Mouse (Mus musculus) 3134 (cell line): ENCODE data around the gene Slc39a11.

Experiments
- DNase-seq: peaks from one replicate; pipeline ENCODE4 v3.0.0-alpha.2; 2011; ENCODE audit warnings: low spot score; ENCODE audit not compliant: insufficient read length; ENCODE audit errors: extremely low read depth

The Slc39a11 gene

DNA sequence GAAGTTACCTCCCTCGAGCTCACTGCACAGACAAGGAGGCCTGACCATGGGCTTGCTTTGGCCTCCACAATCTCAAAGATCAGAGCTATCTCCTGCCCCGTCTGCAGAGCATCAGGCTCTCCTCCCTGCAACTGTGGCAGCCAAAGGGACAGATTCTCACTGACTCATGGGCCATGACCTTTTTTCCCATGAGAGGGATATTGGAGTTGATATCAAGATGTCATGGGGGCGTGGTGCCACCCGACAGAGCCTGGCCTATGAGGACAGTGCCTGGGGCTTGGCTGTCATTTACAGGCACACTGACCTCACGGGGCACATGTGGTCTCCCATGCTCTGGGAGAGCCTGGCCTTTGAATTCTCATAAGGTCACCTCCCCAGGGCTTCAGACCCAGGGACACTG is 346.7 kb downstream of the Slc39a11 start:
- DNase-seq, result no peak

DNA sequence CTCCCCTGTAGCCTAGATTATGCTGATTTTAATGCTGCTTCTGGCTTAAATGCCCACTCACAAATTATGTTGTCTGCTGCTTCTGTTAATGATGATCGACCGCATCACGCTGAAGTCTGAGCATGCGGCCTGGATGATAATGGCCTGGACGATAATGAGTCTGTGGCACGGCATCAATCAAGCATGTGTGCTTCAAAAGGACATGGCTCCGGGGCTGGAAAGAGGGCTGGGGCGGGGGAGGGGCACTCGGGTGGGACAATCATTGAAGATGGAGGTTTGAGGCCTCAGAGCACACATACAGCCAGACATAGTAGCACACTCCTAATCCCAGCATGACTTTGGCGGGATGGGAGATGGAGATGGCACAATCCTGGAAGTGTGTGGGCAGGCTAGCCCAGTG is 350.4 kb downstream of the Slc39a11 start:
- DNase-seq, result no peak

DNA sequence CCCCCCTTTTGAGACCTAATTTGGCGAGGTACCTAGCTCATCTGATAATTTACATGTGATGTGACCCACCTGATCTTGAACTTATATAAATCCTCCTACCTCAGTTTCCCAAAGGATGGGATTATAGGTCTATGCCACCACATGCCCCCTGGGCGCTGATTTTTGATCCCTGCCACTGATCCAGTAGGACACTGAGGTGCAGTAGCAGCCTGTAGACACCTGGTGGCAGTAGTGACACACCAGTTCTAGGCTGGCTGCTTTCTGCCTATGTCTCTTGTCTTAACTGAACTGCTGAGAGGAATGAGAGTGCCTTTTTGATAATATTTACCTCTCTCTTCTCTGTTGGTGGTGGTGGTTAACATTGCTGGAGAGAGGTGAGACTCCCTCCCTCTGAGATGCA is 352.1 kb downstream of the Slc39a11 start:
- DNase-seq, result peak; percentile 55

DNA sequence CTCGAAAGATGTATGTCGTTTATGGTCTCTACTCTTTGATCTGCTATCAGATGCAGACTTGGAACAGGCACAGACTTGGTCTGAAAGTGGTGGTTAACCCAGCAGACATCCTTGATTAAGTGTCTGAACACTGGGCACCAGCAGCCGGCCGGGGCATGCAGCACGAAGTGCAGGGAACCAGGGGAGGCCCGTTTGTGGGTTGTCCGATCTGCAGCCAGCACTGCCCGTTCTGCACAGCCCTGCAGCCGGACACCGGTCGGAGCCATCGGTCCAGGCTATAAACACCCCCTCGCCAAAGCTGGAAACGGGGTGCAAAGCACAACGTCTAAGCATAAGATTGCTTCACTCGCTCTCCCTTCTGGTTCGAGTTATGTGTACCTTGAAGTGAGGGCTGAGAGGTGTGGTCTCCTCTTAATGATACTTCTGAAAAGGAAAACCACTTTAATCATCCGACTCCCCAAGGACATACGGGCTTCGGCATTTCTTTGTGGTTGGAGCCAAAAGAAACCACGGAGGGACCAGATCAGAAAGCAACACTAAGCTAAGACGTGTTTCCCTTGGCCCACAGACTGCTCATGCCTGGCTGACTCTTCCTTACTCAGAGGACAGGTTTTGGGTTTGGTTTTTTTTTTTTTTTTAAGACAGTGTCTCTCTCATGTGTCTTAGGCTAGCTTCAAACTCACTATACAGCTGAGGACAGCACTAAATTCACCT is 352.8 kb downstream of the Slc39a11 start:
- DNase-seq, result peak; percentile 70

DNA sequence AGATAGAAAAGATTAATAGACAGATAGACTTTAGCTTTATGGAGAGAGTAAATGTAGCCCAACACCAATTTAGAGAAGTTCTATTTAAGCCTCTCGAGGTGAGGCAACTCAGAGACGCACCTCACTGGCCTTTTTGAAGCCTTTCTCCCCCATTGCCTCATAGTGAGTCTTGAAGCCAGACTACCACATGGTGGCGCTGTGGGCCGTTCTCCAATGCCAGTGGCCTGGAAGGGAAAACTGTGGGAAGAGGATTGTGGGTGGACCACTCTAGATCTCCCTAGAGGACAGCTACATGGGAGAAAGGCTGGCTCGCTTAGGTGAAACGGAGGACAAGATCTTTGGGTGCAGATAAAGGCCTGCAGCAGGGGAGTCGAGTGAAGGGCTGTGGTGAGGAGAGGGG is 353.7 kb downstream of the Slc39a11 start:
- peak; percentile 34 for DNase-seq

DNA sequence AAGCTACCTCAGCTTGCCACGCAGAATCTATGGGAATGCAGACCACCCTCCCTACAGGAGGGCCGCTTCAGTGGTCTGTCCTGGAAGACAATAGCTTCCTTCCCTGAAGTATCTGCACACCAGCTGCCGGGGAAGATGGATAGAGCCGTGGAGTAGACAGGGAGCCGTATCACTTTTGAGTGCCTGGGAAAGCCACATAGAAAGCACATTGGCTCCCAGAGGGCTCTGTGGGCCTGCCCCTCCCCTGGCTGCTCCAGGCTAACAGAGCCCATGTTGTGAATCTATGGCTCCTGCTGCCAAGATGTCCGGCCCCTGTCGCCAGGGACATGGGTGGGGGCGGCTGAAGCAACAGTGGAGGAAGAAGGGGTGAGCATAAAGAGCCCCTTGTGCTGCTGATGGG is 355.4 kb downstream of the Slc39a11 start:
- no peak for DNase-seq

DNA sequence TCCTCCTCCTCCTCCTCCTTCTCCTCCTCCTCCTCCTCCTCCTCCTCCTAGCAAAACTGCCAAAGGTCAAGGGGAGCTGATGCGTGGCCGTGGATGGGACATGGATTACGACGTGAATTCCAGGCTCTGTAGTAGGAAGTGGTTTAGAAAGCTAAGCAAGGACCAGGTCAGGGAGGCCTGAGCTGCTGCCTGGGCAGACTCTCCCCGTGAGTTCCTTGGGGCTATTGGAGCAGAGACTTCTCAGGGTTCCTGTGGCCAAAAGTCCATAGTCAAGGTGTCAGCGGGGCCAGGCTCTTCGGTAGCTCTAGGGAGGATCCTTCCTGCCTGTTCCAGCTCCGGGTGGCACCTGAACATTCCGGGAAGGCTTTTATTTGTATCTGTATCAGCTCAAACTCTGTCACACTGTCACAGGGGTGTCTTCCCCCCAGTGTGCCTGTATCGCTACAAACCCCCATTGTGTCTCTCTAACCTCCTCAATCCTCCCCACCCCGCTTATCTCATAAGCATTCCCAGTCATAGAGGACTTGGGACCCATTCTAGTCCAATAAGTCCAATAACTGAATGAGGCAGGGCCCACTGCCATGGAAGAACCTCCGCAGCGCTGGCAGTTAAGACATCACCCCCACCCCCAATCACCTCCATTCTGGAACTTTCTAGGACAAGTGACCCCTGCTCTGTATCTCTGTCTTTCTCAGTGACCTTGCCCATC is 356.8 kb downstream of the Slc39a11 start:
- peak; percentile 38 for DNase-seq

DNA sequence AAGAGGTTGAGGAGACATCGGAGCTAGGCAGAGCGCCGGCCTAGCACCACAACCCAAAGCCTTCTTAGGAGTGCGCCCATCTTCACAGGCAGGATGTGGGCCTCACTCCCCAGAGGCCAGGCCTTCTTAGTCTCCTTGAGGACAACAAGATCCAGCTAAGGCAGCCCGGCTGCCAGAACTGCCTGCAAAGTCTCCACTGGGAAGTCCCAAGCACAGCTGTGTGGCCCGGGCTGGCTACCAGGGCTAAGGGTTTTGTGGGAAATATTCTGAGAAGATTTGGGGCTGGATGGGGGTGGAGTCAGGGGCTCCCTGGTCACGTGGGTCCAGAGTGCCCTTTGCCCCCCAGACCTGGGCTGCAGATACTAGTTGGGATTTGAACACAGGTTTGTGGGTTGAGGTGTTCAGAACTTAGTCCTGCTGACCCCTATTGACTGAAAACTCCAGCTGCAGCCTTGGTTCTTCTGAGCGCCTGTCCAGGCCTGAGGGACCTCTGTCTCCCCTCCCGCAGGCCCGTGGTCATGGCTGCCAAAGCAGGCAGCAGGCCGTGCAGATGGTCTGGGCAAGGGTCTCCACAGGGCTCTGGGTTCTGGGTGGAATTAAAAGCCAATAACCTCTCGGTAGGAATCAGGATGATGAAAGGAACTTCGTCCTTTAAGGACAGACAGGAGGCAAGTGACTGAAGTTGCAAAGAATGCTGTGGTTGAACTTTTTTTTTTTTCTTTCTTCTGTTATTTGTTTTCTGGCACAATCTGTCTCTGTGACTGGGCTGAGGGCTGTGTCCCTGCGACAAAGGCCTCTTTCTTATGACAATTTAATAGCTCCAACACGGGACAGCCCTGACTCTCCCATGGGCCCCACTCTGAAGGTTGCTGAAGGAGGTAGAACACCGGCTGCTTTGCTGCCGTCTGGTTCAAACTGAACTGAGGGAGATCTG is 357.8 kb downstream of the Slc39a11 start:
- peak; percentile 83 for DNase-seq

DNA sequence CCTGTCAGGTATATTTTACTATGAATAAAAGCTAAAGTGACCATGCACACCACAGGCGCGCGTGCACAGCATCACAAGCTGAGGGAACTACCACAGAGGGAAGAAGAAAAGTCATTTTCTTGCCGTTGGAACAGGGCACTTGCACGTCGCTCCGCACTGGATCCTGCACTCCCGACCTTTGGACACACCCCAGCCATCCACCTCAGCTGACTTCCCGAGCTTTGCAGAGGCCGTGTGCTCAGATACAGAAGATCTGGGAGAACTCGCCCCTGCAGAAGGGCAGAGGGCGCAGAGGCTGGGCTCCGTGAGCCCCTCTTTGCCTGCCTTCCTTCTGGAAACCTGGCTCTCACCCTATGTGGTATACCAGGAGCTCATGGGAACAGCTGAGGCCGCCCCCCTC is 359.0 kb downstream of the Slc39a11 start:
- DNase-seq, result no peak

DNA sequence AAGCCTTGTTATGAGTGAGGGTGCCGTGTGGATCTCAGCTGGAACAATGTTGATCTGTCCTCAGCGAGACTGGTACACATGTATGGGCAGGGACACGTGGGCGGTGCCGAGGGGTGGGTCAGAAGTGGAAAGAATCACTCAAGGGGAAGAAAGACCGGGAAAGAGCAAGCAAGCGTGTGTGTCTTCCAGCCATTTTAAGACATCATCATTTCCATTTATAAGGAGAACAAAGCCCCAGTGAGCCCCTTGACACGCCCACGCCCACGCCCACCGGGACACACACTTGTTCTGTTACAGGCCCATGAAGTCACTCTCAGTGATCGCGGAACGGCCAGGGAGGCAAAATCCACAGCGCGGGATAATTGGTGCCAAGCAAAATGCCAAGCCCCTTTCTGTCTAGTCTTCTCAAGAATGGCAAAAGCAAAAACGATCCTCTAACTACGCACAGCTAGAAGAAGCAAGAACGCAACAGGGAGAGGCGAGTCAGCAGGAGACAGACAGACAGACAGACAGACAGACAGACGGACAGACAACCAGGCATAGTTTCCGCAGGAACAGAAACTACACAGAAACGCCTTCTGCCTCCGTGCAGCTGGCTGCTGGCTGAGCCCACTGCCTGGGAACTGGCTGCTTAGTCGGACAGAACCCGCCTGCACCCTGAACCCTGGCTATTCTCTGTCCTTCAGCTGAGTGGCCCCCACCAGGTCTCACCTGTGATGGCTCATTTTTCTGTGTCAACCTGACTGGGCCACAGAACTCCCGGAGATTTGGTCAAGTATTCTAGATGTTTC is 364.7 kb downstream of the Slc39a11 start:
- DNase-seq, result no peak

DNA sequence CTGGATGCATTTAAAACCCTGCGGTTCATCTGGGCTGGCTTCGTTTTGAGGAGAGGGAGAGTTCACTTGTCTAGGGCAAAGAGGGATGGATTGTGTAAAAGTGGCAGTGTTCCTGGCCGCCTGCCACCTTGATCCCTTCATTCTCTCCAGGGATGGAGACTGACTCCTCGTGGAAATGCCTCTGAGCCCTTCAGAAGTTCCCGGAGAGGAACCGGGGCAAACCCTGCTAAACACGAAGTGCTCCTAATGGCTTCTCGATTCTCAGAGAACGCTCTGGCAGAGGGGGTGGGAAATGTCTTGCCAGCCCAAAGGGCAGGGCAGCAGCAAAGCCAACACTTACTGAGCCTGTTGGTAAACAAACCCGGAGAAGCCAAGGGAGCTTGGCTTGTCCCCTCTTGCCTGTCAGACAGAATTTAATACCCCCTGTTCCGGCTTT is 366.5 kb downstream of the Slc39a11 start:
- no peak for DNase-seq

DNA sequence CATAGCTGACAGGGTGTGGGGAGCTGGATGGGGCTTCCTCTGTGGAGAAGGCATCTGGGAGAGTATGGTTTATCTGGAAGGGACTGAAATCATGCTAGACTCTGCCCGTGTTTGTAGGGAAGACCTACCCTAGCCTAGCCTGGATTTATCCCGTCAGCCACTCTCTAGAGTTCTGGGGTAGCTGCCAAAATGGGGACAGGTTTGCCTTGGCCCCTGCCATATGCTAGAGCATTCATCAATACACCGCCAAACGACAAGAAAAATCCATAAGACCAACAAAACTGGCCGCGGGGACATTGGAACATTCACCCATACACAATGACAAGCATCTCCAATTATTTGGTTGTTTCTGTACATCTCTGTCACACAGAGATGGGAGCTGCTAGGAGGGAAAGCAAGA is 371.6 kb downstream of the Slc39a11 start:
- no peak for DNase-seq

DNA sequence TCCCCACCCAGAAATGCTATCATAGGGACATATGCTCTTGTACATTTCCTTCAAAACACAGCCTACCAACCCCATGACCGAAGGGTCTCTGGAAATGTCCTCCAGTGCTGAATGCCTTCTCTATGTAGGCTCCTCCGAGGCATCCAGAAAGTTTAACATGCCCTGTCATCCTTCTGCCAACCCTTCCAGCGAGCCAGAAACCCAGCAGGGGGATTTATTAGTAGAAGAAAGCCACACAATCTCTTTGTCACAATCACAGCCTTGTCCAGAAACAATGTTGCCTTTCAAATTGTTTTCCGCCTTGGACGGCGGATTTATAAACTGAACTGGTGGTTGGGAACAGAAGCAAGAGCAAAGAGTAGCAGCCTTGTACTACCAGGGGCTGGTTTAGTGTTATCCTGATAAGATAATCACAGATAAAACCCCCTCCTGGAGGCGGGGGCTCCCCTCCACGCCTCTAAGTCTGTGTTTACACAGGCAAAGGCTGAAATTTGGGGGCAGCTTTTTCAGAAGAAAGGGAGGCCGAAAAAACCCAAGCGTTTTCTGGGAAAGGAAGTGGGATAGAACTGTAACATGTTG is 372.8 kb downstream of the Slc39a11 start:
- DNase-seq, result no peak

DNA sequence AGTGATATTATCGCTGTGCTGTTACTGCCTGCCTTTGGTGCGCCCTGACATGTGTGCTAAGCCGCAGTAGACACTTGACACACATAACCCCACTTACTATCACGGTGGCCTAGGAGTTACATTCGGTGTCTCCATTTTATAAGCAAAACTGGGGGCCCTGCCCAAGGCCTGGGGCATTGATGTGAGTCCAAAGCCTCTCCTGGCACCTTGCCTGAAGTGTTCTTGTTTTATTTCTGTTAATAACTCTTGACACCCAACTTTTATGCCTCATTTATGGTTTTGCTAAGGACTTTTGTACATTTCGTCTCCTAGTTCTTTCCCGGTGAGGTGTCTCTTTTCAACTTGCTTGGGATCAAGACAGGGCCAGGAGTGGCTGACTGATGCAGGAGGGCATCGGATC is 373.4 kb downstream of the Slc39a11 start:
- no peak for DNase-seq

DNA sequence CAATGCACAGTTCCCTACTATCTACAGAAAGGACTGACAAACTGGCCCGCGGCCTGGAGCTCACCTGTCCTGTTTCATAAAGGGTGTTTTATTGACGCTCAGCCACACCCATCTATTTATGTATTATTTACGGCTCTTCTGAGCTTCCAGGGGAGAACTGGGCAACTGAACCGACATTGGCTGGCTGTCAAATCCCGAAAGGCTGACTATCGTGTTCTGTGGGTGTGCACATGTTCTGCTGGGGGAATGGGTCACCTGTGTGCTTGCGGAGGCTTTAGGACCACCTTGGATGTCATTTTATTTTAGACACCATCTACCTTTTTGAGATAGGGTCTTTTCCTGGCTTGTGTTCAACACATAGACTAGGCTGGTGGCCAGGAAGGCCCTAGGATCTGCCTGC is 375.8 kb downstream of the Slc39a11 start:
- no peak for DNase-seq

DNA sequence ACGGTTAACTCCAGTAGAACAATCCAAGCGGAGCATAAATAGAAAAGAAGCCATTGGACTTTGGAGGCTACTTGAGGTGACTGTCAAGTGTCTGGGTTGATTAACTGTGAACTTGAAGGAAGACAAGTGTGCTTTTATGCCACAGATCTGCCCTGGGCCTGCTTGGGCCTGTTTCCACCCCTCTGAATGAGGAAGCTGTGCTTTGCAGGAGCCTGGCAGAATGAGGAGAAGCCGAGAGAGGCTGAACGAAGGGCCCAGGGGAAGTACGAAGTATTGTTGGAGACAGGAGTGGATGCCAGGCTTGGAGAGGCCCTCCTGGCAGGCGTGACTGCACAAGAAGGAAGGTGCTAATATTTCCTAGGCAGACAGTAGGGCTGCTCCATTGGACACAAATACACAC is 378.0 kb downstream of the Slc39a11 start:
- no peak for DNase-seq

DNA sequence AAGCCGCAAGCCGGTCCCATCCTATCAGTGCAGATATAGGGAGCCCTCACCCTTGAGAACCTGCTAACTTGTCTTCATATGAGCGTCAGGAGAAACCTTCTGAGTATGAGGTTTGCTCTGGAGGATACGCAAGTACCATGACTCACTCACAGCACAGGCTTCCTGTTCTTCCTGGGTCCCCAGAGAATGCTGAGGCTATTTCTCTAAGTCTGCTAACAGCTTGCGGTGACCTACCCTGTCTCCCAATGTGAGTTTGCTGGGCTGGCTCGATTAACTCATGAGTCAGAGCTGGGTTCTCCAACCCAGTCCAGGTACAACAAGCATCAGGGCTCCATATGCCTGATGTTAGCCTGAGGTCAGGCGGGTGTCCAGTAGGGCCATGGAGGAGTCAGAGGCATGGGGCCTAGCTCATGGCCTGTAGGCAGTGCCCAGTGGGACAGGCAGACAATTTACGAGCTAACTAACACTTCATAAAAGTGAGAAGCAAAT is 381.0 kb downstream of the Slc39a11 start:
- peak; percentile 80 for DNase-seq

DNA sequence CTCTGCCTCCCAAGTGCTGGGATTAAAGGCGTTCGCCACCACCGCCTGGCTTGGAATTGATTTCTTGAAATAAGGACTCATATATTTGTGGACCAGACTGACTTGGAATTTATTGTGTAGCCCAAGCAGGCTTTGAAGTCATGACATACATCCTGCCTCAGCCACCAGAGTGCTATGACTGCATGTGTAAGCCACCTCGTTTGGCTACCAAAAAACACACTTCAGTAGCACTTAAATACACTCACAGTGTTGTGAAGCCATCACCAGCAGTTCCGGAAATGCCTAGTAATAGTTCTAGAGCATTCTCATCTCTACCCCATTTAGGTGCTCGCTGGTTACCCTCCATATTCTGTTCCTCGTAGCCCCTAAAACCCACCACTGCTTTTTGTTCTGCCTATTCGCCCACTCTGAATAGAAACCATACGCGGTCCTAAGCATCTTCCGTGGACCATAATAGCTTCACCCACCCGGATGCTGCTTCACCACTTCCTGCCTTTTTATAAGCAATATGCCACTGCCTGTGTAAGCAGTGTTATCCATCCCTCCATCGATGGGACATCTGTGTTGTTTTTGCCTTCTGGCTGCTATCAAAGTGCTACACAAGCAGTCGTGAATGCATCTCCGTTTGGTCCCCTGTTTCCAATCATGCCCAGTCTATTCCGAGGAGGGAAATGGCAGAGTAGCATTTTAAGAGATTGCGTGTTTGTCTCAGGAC is 382.2 kb downstream of the Slc39a11 start:
- DNase-seq, result no peak

DNA sequence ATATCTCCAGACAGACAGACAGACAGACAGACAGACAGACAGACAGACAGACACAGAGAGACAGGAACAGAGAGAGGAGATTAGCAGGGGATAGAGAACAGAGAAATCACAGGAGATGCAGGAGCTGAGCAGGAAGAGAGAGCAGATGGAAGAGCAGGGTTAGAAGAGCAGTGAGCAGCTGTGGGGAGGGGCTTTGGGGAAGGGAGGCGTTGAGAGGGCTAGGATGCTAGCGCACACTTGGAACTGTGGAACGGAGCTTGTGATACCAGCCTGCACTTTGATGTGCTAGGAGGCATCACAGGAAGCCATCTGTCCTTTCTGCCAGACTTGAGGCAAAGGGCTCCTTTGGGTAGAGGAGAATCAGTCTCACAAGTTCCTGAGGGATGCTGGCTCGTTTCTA is 383.2 kb downstream of the Slc39a11 start:
- no peak for DNase-seq
